In the genomic region with DNA sequence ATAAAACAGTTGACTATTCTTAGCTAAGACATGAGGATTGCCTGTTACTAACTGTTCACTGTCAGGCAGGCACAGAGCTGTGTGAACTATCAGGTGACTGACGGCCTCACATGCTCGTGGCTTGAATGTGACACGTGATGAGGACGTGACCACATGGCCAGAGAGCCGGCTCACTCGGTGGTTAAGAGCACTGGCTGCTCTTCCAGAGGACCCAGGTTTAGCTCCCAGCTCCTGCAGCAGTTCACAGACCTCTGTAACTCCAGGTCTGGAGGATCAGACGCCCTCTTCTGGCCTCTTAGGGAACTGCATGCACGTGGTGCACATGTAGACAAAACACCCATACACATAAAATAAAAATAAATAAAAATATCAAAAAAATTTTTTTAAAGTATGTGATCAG, we compare ENCODE assay signal across 15 mouse cellular contexts. TPM values are rescaled to one million over a fixed set of nuclear protein-coding genes. Genes with fewer than 3 reads are reported as not detected.
A peak's percentile ranks its signal among the peaks of the same experiment; 100 is the strongest.
DNase-seq lines count a peak whose midpoint lies in the region; ATAC-seq and TF ChIP-seq lines count a peak whose summit lies in the region.
"Had no signal": no experiment of that assay in that cellular context is flagged by ENCODE, and none has a peak within 500 bp of the region (broad histone marks: within the 10 kb centered on the region; RNA-seq: fewer than 3 reads in every experiment).

No protein-coding gene starts in this region.

- H3K4me2 ChIP-seq in intestine, postnatal 0 days (replicated peaks; ENCODE audit: low read depth) = no peak overlapping the region
- H3K4me2 ChIP-seq in intestine, embryonic 16.5 days (ENCODE audit: low read depth, low read length) = no peak overlapping the region
- H3K4me2 ChIP-seq: hindbrain, embryonic 15.5 days; liver, embryonic 13.5 days had no signal

- peak; percentile 45 for TF ChIP-seq CTCF in intestine, postnatal 0 days (IDR thresholded peaks at IDR 0.05; ENCODE audit: low read depth)

- peaks cover 44% of the 10 kb centered on the region for H3K36me3 ChIP-seq in intestine, postnatal 0 days (ENCODE audit: control insufficient read depth, insufficient read depth)
- peaks cover 10% of the 10 kb centered on the region; the same call in 1 of the 2 replicates for H3K36me3 ChIP-seq in intestine, embryonic 16.5 days (ENCODE audit: control insufficient read depth, insufficient read depth, low read length)
- H3K36me3 ChIP-seq in megakaryocyte, embryonic 14.5 days (replicated peaks; ENCODE audit: low read length) = peaks cover 55% of the 10 kb centered on the region

- WGBS in intestine, postnatal 0 days = 79% methylated on average over 8 of the region's 8 CpGs
- 80% methylated on average over 8 of the region's 8 CpGs for WGBS in intestine, embryonic 16.5 days

- no peak overlapping the region for H3K9ac ChIP-seq in intestine, postnatal 0 days (ENCODE audit: low read depth, low read length)
- H3K9ac ChIP-seq in intestine, embryonic 16.5 days (ENCODE audit: low read depth, low read length) = no peak overlapping the region
- H3K9ac ChIP-seq: hindbrain, embryonic 15.5 days; liver, embryonic 13.5 days had no signal

- H3K4me1 ChIP-seq in intestine, postnatal 0 days (replicated peaks; ENCODE audit: control insufficient read depth, insufficient read depth, low read length) = no peaks in the 10 kb centered on the region
- H3K4me1 ChIP-seq in intestine, embryonic 16.5 days (ENCODE audit: control insufficient read depth, insufficient read depth, low read length) = peaks cover 11% of the 10 kb centered on the region; the same call in 1 of the 2 replicates
- H3K4me1 ChIP-seq in megakaryocyte, embryonic 14.5 days = peaks cover 45% of the 10 kb centered on the region
- H3K4me1 ChIP-seq: hindbrain, embryonic 15.5 days had no signal

- H3K27ac ChIP-seq in intestine, postnatal 0 days (ENCODE audit: low read depth, low read length) = no peak overlapping the region
- H3K27ac ChIP-seq in intestine, embryonic 16.5 days (ENCODE audit: low read length) = no peak overlapping the region
- H3K27ac ChIP-seq: hindbrain, embryonic 15.5 days; liver, embryonic 13.5 days had no signal

- no peaks in the 10 kb centered on the region for H3K9me3 ChIP-seq in intestine, postnatal 0 days (ENCODE audit: control insufficient read depth)
- H3K9me3 ChIP-seq in intestine, embryonic 16.5 days (ENCODE audit: control insufficient read depth, low read length) = no peaks in the 10 kb centered on the region
- no peaks in the 10 kb centered on the region for H3K9me3 ChIP-seq in megakaryocyte, embryonic 14.5 days
- H3K9me3 ChIP-seq: hindbrain, embryonic 15.5 days; liver, embryonic 13.5 days had no signal

- H3K4me3 ChIP-seq in intestine, postnatal 0 days (ENCODE audit: low read depth, low read length) = no peak overlapping the region
- no peak overlapping the region for H3K4me3 ChIP-seq in intestine, embryonic 16.5 days (ENCODE audit: low read length)
- H3K4me3 ChIP-seq in megakaryocyte, embryonic 14.5 days (replicated peaks) = peak overlapping the region; percentile 59
- H3K4me3 ChIP-seq: hindbrain, embryonic 15.5 days; liver, embryonic 13.5 days had no signal

- no peak for ATAC-seq in intestine, postnatal 0 days
- ATAC-seq in intestine, embryonic 16.5 days = no peak
- ATAC-seq in megakaryocyte, adult 5-6 weeks (ENCODE audit: poor library complexity, severe bottlenecking) = no peak
- no peak for ATAC-seq in erythroblast, adult 5-6 weeks (replicated peaks; ENCODE audit: low FRiP score, poor library complexity, severe bottlenecking)
- ATAC-seq: forebrain, embryonic 14.5 days; Patski had no signal

- DNase-seq in ZHBTc4 (ENCODE audit: low read depth, low spot score) = peak; percentile 79
- DNase-seq in testis, postnatal 14 days (ENCODE audit: low spot score) = peak; percentile 34
- no peak for DNase-seq in gastrocnemius, postnatal 36 days
- DNase-seq: liver, embryonic 13.5 days had no signal

- H3K27me3 ChIP-seq in intestine, postnatal 0 days (replicated peaks; ENCODE audit: control insufficient read depth, insufficient read depth, low read length) = no peaks in the 10 kb centered on the region
- H3K27me3 ChIP-seq in intestine, embryonic 16.5 days (replicated peaks; ENCODE audit: control insufficient read depth, insufficient read depth, low read length) = no peaks in the 10 kb centered on the region
- H3K27me3 ChIP-seq in megakaryocyte, embryonic 14.5 days (replicated peaks) = no peaks in the 10 kb centered on the region
- H3K27me3 ChIP-seq: hindbrain, embryonic 15.5 days; liver, embryonic 13.5 days; Patski had no signal

- intact Hi-C loops in gastrocnemius, postnatal 36 days (cut with DNase I) = loop anchor here (5.0 kb wide), 1 partner anchor 108 kb away; no protein-coding TSS in a partner anchor

RNA-seq across cellular contexts. Expression of gene Cldn22, which starts 25.6 kb away (rescaled TPM):
- polyA plus RNA-seq in intestine, postnatal 0 days (2015; fragmentation: Nextera tagmentation; extraction: Ambion mirVana) = not detected in 2 replicates
- not detected in 2 replicates for polyA plus RNA-seq in intestine, embryonic 16.5 days (2015; fragmentation: Nextera tagmentation; extraction: Ambion mirVana)
- polyA plus RNA-seq in megakaryocyte, embryonic 14.5 days (2012; ENCODE audit: insufficient read depth, low replicate concordance) = not detected in 2 replicates
- total RNA-seq in megakaryocyte, adult 5-6 weeks (2015) = not detected in 2 replicates
- not detected in 2 replicates for total RNA-seq in megakaryocyte, adult 5-6 weeks (2017)
- not detected in 2 replicates for total RNA-seq in erythroblast, adult 5-6 weeks (2015; ENCODE audit: low replicate concordance)
- total RNA-seq in erythroblast, adult 5-6 weeks (2017; ENCODE audit: low replicate concordance) = not detected in 2 replicates
- under 1 TPM in 1 of 2 experiments, not detected in 1; 0.69 TPM for total RNA-seq in gastrocnemius, postnatal 36 days (2021)
- total RNA-seq: heart, adult 8-10 months; monocyte, adult 5-6 weeks had no signal
- polyA plus RNA-seq: forebrain, embryonic 14.5 days; hindbrain, embryonic 15.5 days; liver, embryonic 13.5 days; Patski had no signal

RNA-seq across cellular contexts. Expression of gene Cldn24, which starts 27.9 kb away (rescaled TPM):
- not detected in 2 replicates for polyA plus RNA-seq in intestine, postnatal 0 days (2015; fragmentation: Nextera tagmentation; extraction: Ambion mirVana)
- not detected in 2 replicates for polyA plus RNA-seq in intestine, embryonic 16.5 days (2015; fragmentation: Nextera tagmentation; extraction: Ambion mirVana)
- not detected in 2 replicates for polyA plus RNA-seq in megakaryocyte, embryonic 14.5 days (2012; ENCODE audit: insufficient read depth, low replicate concordance)
- not detected in 2 replicates for total RNA-seq in megakaryocyte, adult 5-6 weeks (2015)
- not detected in 2 replicates for total RNA-seq in megakaryocyte, adult 5-6 weeks (2017)
- not detected in 2 replicates for total RNA-seq in erythroblast, adult 5-6 weeks (2015; ENCODE audit: low replicate concordance)
- not detected in 2 replicates for total RNA-seq in erythroblast, adult 5-6 weeks (2017; ENCODE audit: low replicate concordance)
- not detected for total RNA-seq in gastrocnemius, postnatal 36 days (2021)
- total RNA-seq: heart, adult 8-10 months; layer of hippocampus, postnatal 10 days; monocyte, adult 5-6 weeks had no signal
- polyA plus RNA-seq: forebrain, embryonic 14.5 days; hindbrain, embryonic 15.5 days; liver, embryonic 13.5 days had no signal

Comparison
In these comparisons a context has a peak if more than half of its experiments do, and no peak if none do; other contexts are left out.
1. DNase-seq: peak in ZHBTc4 (single experiment) and testis, postnatal 14 days (single experiment); none in gastrocnemius, postnatal 36 days (0 of 2).